Mouse (Mus musculus) intestine, embryonic 16.5 days (tissue): ENCODE data around the gene Eddm3b. TPM values are rescaled to one million over a fixed set of nuclear protein-coding genes. Genes with fewer than 3 reads are reported as not detected.
A peak's percentile ranks its signal among the peaks of the same experiment; 100 is the strongest.

Experiments
- ATAC-seq: fragments of 200-750 bp; cut with Nextera tagmentation; 2 replicates; pipeline ENCODE4 v1.8.0; 2017; ENCODE audit warnings: moderate TSS enrichment, moderate library complexity
- H3K27ac ChIP-seq: fragments of 300-500 bp; sonication (generic); 2 replicates; pipeline ENCODE4 v1.5.1; 2014; ENCODE audit warnings: mild to moderate bottlenecking, low read length
- H3K27me3 ChIP-seq: fragments of 300-500 bp; sonication (generic); replicated peaks from 2 replicates; pipeline ENCODE4 v1.6.1; 2014; ENCODE audit warnings: low read length, control low read depth, mixed read lengths; ENCODE audit not compliant: control insufficient read depth, insufficient read depth
- H3K36me3 ChIP-seq: fragments of 300-500 bp; sonication (generic); 2 replicates; pipeline ENCODE4 v1.6.1; 2014; ENCODE audit warnings: low read length, control low read depth; ENCODE audit not compliant: control insufficient read depth, insufficient read depth
- H3K4me1 ChIP-seq: fragments of 300-500 bp; sonication (generic); 2 replicates; pipeline ENCODE4 v1.6.1; 2014; ENCODE audit warnings: low read length, control low read depth, mixed read lengths; ENCODE audit not compliant: control insufficient read depth, insufficient read depth
- H3K4me2 ChIP-seq: fragments of 300-500 bp; sonication (generic); 2 replicates; pipeline ENCODE4 v1.6.1; 2014; ENCODE audit warnings: low read depth, low read length, control low read depth
- H3K4me3 ChIP-seq: fragments of 300-500 bp; sonication (generic); 2 replicates; pipeline ENCODE4 v1.5.1; 2014; ENCODE audit warnings: mild to moderate bottlenecking, low read length
- H3K9ac ChIP-seq: fragments of 300-500 bp; sonication (generic); 2 replicates; pipeline ENCODE4 v1.6.1; 2014; ENCODE audit warnings: low read depth, low read length
- H3K9me3 ChIP-seq: fragments of 300-500 bp; sonication (generic); 2 replicates; pipeline ENCODE4 v1.6.1; 2016; ENCODE audit warnings: low read length, control low read depth; ENCODE audit not compliant: control insufficient read depth
- WGBS: fragments of 180-500 bp; shearing (Covaris S2); extraction: QIAGEN DNeasy Blood & Tissue Kit; methylation state at CpG from one replicate; pipeline ENCODE4 v1.1.7; 2014; 5-methylcytosine and 5-hydroxymethylcytosine counted together
- polyA plus RNA-seq: library from polyadenylated mRNA; unstranded; fragments of >200 nt; fragmentation: Nextera tagmentation; extraction: Ambion mirVana; gene quantifications from 2 replicates; pipeline ENCODE4 v1.2.1, GENCODE M21; 2015

The Eddm3b gene
- polyA plus RNA-seq, 1 experiment from 2014 or later = not detected

GRCm38 (mm10) chr14:51085911-51086310 lies 28.3 kb upstream of the Eddm3b start:
- Histone ChIP-seq H3K36me3 (no peaks in the 10 kb centered on the region), H3K4me1 (peaks cover 5% of the 10 kb centered on the region; the same call in 1 of the 2 replicates), H3K27ac (no peak overlapping the region), H3K4me2 (no peak overlapping the region), H3K27me3 (no peaks in the 10 kb centered on the region), H3K9me3 (no peaks in the 10 kb centered on the region), H3K9ac (no peak overlapping the region), H3K4me3 (no peak overlapping the region)
- WGBS = 76% methylated on average over 4 of the region's 4 CpGs
- ATAC-seq = no peak

GRCm38 (mm10) chr14:51087762-51088161 lies 26.5 kb upstream of the Eddm3b start:
- no peak overlapping the region; the same call in 1 of the 2 replicates for H3K27ac ChIP-seq
- 0 out of 2 replicates have a peak, but pooled peaks cover 8% of the 10 kb centered on the region for H3K4me1 ChIP-seq
- peak overlapping the region; percentile 75 for H3K4me3 ChIP-seq
- H3K9me3 ChIP-seq = no peaks in the 10 kb centered on the region
- no peaks in the 10 kb centered on the region for H3K27me3 ChIP-seq
- ATAC-seq = no peak
- H3K9ac ChIP-seq = peak overlapping the region; percentile 59
- 17% methylated on average over 9 of the region's 9 CpGs for WGBS
- peak overlapping the region; percentile 68 for H3K4me2 ChIP-seq
- H3K36me3 ChIP-seq = no peaks in the 10 kb centered on the region

GRCm38 (mm10) chr14:51088166-51088969 lies 25.9 kb upstream of the Eddm3b start:
- peaks cover 8% of the 10 kb centered on the region; the same call in 1 of the 2 replicates for H3K4me1 ChIP-seq
- peak overlapping the region; percentile 76 for H3K9ac ChIP-seq
- under 1% methylated on average over 23 of the region's 23 CpGs for WGBS
- H3K9me3 ChIP-seq = no peaks in the 10 kb centered on the region
- H3K4me3 ChIP-seq = peak overlapping the region; percentile 75
- peak overlapping the region; percentile 86 for H3K27ac ChIP-seq
- H3K36me3 ChIP-seq = no peaks in the 10 kb centered on the region
- ATAC-seq = peak; percentile 45
- peak overlapping the region; percentile 68 for H3K4me2 ChIP-seq
- no peaks in the 10 kb centered on the region for H3K27me3 ChIP-seq

- peak; percentile 92 for ATAC-seq
- Histone ChIP-seq H3K36me3 (no peaks in the 10 kb centered on the region), H3K27ac (peak overlapping the region; percentile 86), H3K4me2 (peak overlapping the region; percentile 68), H3K4me3 (peak overlapping the region; percentile 75), H3K9me3 (no peaks in the 10 kb centered on the region), H3K27me3 (no peaks in the 10 kb centered on the region), H3K9ac (peak overlapping the region; percentile 76), H3K4me1 (peaks cover 8% of the 10 kb centered on the region; the same call in 1 of the 2 replicates)
- WGBS = under 1% methylated on average over 34 of the region's 34 CpGs
These were observed 25.1 kb upstream of the Eddm3b start for GRCm38 (mm10) chr14:51088970-51089673.

- H3K27ac ChIP-seq = peak overlapping the region; percentile 82
- WGBS = 0% methylated on average over 15 of the region's 15 CpGs
- peak overlapping the region; percentile 75 for H3K4me3 ChIP-seq
- H3K9ac ChIP-seq = peak overlapping the region; percentile 62
- no peak for ATAC-seq
- H3K36me3 ChIP-seq = no peaks in the 10 kb centered on the region
- H3K4me2 ChIP-seq = peak overlapping the region; percentile 68
- peaks cover 8% of the 10 kb centered on the region; the same call in 1 of the 2 replicates for H3K4me1 ChIP-seq
- H3K9me3 ChIP-seq = no peaks in the 10 kb centered on the region
- H3K27me3 ChIP-seq = no peaks in the 10 kb centered on the region
These were observed 24.6 kb upstream of the Eddm3b start for GRCm38 (mm10) chr14:51089674-51090076.

GRCm38 (mm10) chr14:51090077-51090781 lies 24.0 kb upstream of the Eddm3b start:
- H3K4me3 ChIP-seq = peak overlapping the region; percentile 75
- H3K27ac ChIP-seq = peak overlapping the region; percentile 85
- H3K36me3 ChIP-seq = no peaks in the 10 kb centered on the region
- peak overlapping the region; percentile 73 for H3K9ac ChIP-seq
- peak overlapping the region; percentile 70 for H3K4me2 ChIP-seq
- H3K9me3 ChIP-seq = no peaks in the 10 kb centered on the region
- no peaks in the 10 kb centered on the region for H3K27me3 ChIP-seq
- H3K4me1 ChIP-seq = peaks cover 13% of the 10 kb centered on the region; the same call in 1 of the 2 replicates
- peak; percentile 46 for ATAC-seq
- under 1% methylated on average over 27 of the region's 27 CpGs for WGBS

GRCm38 (mm10) chr14:51090921-51091900 lies 23.0 kb upstream of the Eddm3b start, which contains the start of the genes Rnase4 and Ang:
Rnase4 (plus strand) TSS chr14:51091077.
Ang (plus strand) TSS chr14:51091150.
- 5% methylated on average over 33 of the region's 33 CpGs for WGBS
- H3K4me3 ChIP-seq = peak within 1 kb of the TSS; percentile 75

GRCm38 (mm10) chr14:51092073-51092620 lies 22.1 kb upstream of the Eddm3b start:
- ATAC-seq = no peak
- no peaks in the 10 kb centered on the region for H3K27me3 ChIP-seq
- peak overlapping the region; percentile 75 for H3K4me3 ChIP-seq
- peak overlapping the region; percentile 85 for H3K27ac ChIP-seq
- no peaks in the 10 kb centered on the region for H3K9me3 ChIP-seq
- peak overlapping the region; percentile 30; the same call in 1 of the 2 replicates for H3K9ac ChIP-seq
- H3K4me2 ChIP-seq = peak overlapping the region; percentile 70
- H3K36me3 ChIP-seq = no peaks in the 10 kb centered on the region
- 35% methylated on average over 8 of the region's 8 CpGs for WGBS
- H3K4me1 ChIP-seq = peaks cover 21% of the 10 kb centered on the region; the same call in 1 of the 2 replicates

More at GRCm38 (mm10) chr14:51090921-51091900, 23.0 kb upstream of the Eddm3b start, which contains the start of the genes Rnase4 and Ang:
- ATAC-seq = peak; percentile 29
- Histone ChIP-seq H3K4me2 (peak within 1 kb of the TSS; percentile 70), H3K4me1 (peaks cover 21% of the 10 kb centered on the region; the same call in 1 of the 2 replicates), H3K9me3 (no peaks in the 10 kb centered on the region), H3K27me3 (no peaks in the 10 kb centered on the region), H3K27ac (peak within 1 kb of the TSS; percentile 85), H3K9ac (peak within 1 kb of the TSS; percentile 73), H3K36me3 (no peaks in the 10 kb centered on the region)
